Mouse (Mus musculus) hindbrain, postnatal 0 days (tissue): ENCODE data around the gene Lrrc40. TPM values are rescaled to one million over a fixed set of nuclear protein-coding genes. Genes with fewer than 3 reads are reported as not detected.

ENCODE experiments used
- ATAC-seq: fragments of 200-750 bp; cut with Nextera tagmentation; 2 replicates; pipeline ENCODE4 v1.8.0; 2017; ENCODE audit warnings: mild to moderate bottlenecking, moderate TSS enrichment, moderate library complexity
- DNase-seq: peaks from one replicate; pipeline ENCODE4 v3.0.0-alpha.2; 2015; ENCODE audit warnings: low spot score
- H3K27ac ChIP-seq: fragments of 300-500 bp; sonication (generic); 2 replicates; pipeline ENCODE4 v1.5.1; 2014; ENCODE audit warnings: mild to moderate bottlenecking
- H3K27me3 ChIP-seq: fragments of 300-500 bp; sonication (generic); 2 replicates; pipeline ENCODE4 v1.6.1; 2014; ENCODE audit warnings: low read length, mixed read lengths; ENCODE audit not compliant: insufficient read depth
- H3K36me3 ChIP-seq: fragments of 300-500 bp; sonication (generic); 2 replicates; pipeline ENCODE4 v1.6.1; 2014; ENCODE audit warnings: low read length, mixed read lengths; ENCODE audit not compliant: insufficient read depth
- H3K4me1 ChIP-seq: fragments of 300-500 bp; sonication (generic); 2 replicates; pipeline ENCODE4 v1.6.1; 2014; ENCODE audit warnings: antibody characterized with exemption, low read length, mixed read lengths; ENCODE audit not compliant: insufficient read depth
- H3K4me2 ChIP-seq: fragments of 300-500 bp; sonication (generic); 2 replicates; pipeline ENCODE4 v1.6.1; 2014; ENCODE audit warnings: low read depth, mild to moderate bottlenecking, low read length, moderate library complexity, mixed read lengths
- H3K4me3 ChIP-seq: fragments of 300-500 bp; sonication (generic); 2 replicates; pipeline ENCODE4 v1.5.1; 2014; ENCODE audit warnings: low read length
- H3K9ac ChIP-seq: fragments of 300-500 bp; sonication (generic); replicated peaks from 2 replicates; pipeline ENCODE4 v1.6.1; 2014; ENCODE audit warnings: mild to moderate bottlenecking, low read length, moderate library complexity, mixed read lengths
- H3K9me3 ChIP-seq: fragments of 300-500 bp; sonication (generic); 2 replicates; pipeline ENCODE4 v1.6.1; 2016; ENCODE audit warnings: low read length, mixed read lengths
- CTCF ChIP-seq: IDR thresholded peaks from 2 replicates; pipeline ENCODE4 v1.5.1; 2016; ENCODE audit warnings: antibody characterized with exemption, control low read depth, low read depth
- WGBS: fragments of 180-500 bp; shearing (Covaris S2); extraction: QIAGEN DNeasy Blood & Tissue Kit; methylation state at CpG from one replicate; pipeline ENCODE4 v1.1.7; 2014; 5-methylcytosine and 5-hydroxymethylcytosine counted together
- polyA plus RNA-seq: library from polyadenylated mRNA; unstranded; fragments of >200 nt; fragmentation: Nextera tagmentation; extraction: Ambion mirVana; gene quantifications from 2 replicates; pipeline ENCODE4 v1.2.1, GENCODE M21; 2015
- total RNA-seq: library from RNA; depleted of rRNA; stranded (reverse); fragments of >200 nt; gene quantifications from 2 replicates; pipeline ENCODE4 v1.2.3, GENCODE M21; 2014; rRNA removed

The Lrrc40 gene
- total and polyA plus RNA-seq, 2 experiments from 2014 or later, result 41.8 to 47.7 TPM

DNA sequence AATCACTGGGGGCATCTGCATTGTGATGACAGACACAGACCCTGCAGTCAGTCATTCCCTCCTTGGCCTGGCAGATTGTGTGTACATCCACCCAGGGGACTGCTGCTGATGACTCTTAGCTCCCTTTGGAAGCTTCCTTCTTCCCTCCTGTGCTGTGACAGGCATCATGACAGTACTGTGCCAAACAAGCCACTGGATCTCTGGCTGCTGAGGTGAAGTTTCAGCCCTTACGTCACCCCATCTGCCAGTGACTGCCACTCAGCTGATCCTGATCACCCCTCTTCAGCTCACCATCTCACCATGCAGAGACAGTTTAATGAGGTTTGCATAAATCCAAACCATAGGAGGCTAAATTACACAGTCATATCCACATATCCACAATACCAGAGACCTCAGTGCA lies 68.8 kb downstream of the Lrrc40 start:
- WGBS, result 67% methylated on average over 1 of the region's 1 CpGs
- DNase-seq, result peak; percentile 4
- Histone ChIP-seq H3K4me3 (no peak overlapping the region), H3K4me2 (no peak overlapping the region), H3K36me3 (no peaks in the 10 kb centered on the region), H3K27me3 (no peaks in the 10 kb centered on the region), H3K27ac (no peak overlapping the region), H3K9me3 (no peaks in the 10 kb centered on the region), H3K4me1 (no peaks in the 10 kb centered on the region), H3K9ac (no peak overlapping the region)
- TF ChIP-seq CTCF, result no peak
- ATAC-seq, result peak; percentile 58; the same call in 1 of the 2 replicates

Other genes with a start within 250 kb of the Lrrc40 start
- 5.4 and 6.0 TPM in 2 replicates for gene Cth, start 111.6 kb upstream of the Lrrc40 start, total RNA-seq
- gene Cth, start 111.6 kb upstream of the Lrrc40 start, polyA plus RNA-seq, result 2.8 and 3.3 TPM in 2 replicates
- 28.2 and 31.3 TPM in 2 replicates for gene Ankrd13c, start 89.4 kb upstream of the Lrrc40 start, total RNA-seq
- 23.7 and 24.9 TPM in 2 replicates for gene Ankrd13c, start 89.4 kb upstream of the Lrrc40 start, polyA plus RNA-seq
- 159 and 182 TPM in 2 replicates for gene Srsf11, start within 50 bp of the Lrrc40 start, total RNA-seq
- 180 and 182 TPM in 2 replicates for gene Srsf11, start within 50 bp of the Lrrc40 start, polyA plus RNA-seq